Mouse (Mus musculus): Measurements from ENCODE around the gene 2610318N02Rik.
"Not testable (repeated sequence)": the region's sequence is repeated elsewhere in the genome, so short reads cannot be mapped to it uniquely, and the experiment has no call there.

Gene 2610318N02Rik

GRCm38 (mm10) chr16:17124871-17125520, at the start of gene 2610318N02Rik:
2610318N02Rik (minus strand) TSS chr16:17125167.
- peak; percentile 83 for DNase-seq

GRCm38 (mm10) chr16:17168049-17168448, 43.1 kb upstream of the 2610318N02Rik start:
- DNase-seq, result no peak

- no peak for DNase-seq
These were observed 42.2 kb upstream of the 2610318N02Rik start for GRCm38 (mm10) chr16:17167179-17167578.

GRCm38 (mm10) chr16:17165478-17165877, 40.5 kb upstream of the 2610318N02Rik start:
- DNase-seq, result not testable (repeated sequence)

- no peak for DNase-seq
These were observed 29.4 kb upstream of the 2610318N02Rik start for GRCm38 (mm10) chr16:17154346-17154745.

GRCm38 (mm10) chr16:17151874-17152273, 26.9 kb upstream of the 2610318N02Rik start:
- no peak for DNase-seq

GRCm38 (mm10) chr16:17150520-17151258, 25.7 kb upstream of the 2610318N02Rik start:
- no peak for DNase-seq

- peak; percentile 83 for DNase-seq
These were observed 23.1 kb upstream of the 2610318N02Rik start for GRCm38 (mm10) chr16:17148084-17148483.

- peak; percentile 53 for DNase-seq
These were observed 22.5 kb upstream of the 2610318N02Rik start for GRCm38 (mm10) chr16:17147391-17147929.

- peak; percentile 84 for DNase-seq
These were observed 21.8 kb upstream of the 2610318N02Rik start, which contains the start of gene Ccdc116 for GRCm38 (mm10) chr16:17146772-17147235. Ccdc116 (minus strand) TSS chr16:17147229.

- DNase-seq, result no peak
These were observed 19.4 kb upstream of the 2610318N02Rik start, which contains the start of gene Ydjc for GRCm38 (mm10) chr16:17144339-17144738. Ydjc (plus strand) TSS chr16:17144621.

GRCm38 (mm10) chr16:17137355-17137754, 12.4 kb upstream of the 2610318N02Rik start:
- DNase-seq, result no peak

GRCm38 (mm10) chr16:17132906-17133200, 7.9 kb upstream of the 2610318N02Rik start:
- DNase-seq, result no peak

GRCm38 (mm10) chr16:17132089-17132905, 7.3 kb upstream of the 2610318N02Rik start, which contains the start of gene Sdf2l1:
Sdf2l1 (minus strand) TSS chr16:17132383.
- peak; percentile 98 for DNase-seq

- DNase-seq, result peak; percentile 54
These were observed 6.5 kb upstream of the 2610318N02Rik start for GRCm38 (mm10) chr16:17131191-17132088.

- peak; percentile 71 for DNase-seq
These were observed 2.3 kb upstream of the 2610318N02Rik start for GRCm38 (mm10) chr16:17127292-17127691.

- peak; percentile 54 for DNase-seq
These were observed 672 bp downstream of the 2610318N02Rik start for GRCm38 (mm10) chr16:17124119-17124870.

GRCm38 (mm10) chr16:17121569-17121968, 3.4 kb downstream of the 2610318N02Rik start:
- DNase-seq, result no peak

- DNase-seq, result no peak
These were observed 7.6 kb downstream of the 2610318N02Rik start for GRCm38 (mm10) chr16:17117309-17117799.
